Mouse (Mus musculus) kidney, embryonic 15.5 days (tissue): ENCODE measurements around the gene Vgll1. TPM values are rescaled to one million over a fixed set of nuclear protein-coding genes. Genes with fewer than 3 reads are reported as not detected.

Experiments used
- ATAC-seq: fragments of 200-750 bp; cut with Nextera tagmentation; replicated peaks from 2 replicates; pipeline ENCODE4 v1.8.0; 2017; ENCODE audit warnings: moderate TSS enrichment; ENCODE audit not compliant: low FRiP score
- H3K27ac ChIP-seq: fragments of 300-500 bp; sonication (generic); 2 replicates; pipeline ENCODE4 v1.5.1; 2015; ENCODE audit warnings: mild to moderate bottlenecking, inconsistent platforms
- H3K27me3 ChIP-seq: fragments of 300-500 bp; sonication (generic); 2 replicates; pipeline ENCODE4 v1.6.1; 2015; ENCODE audit warnings: inconsistent platforms
- H3K36me3 ChIP-seq: fragments of 300-500 bp; sonication (generic); 2 replicates; pipeline ENCODE4 v1.6.1; 2015; ENCODE audit warnings: inconsistent platforms
- H3K4me1 ChIP-seq: fragments of 300-500 bp; sonication (generic); 2 replicates; pipeline ENCODE4 v1.6.1; 2015; ENCODE audit warnings: inconsistent platforms
- H3K4me2 ChIP-seq: fragments of 300-500 bp; sonication (generic); 2 replicates; pipeline ENCODE4 v1.6.1; 2015; ENCODE audit warnings: moderate library complexity, mild to moderate bottlenecking, inconsistent platforms
- H3K4me3 ChIP-seq: fragments of 300-500 bp; sonication (generic); replicated peaks from 2 replicates; pipeline ENCODE4 v1.5.1; 2015; ENCODE audit warnings: mild to moderate bottlenecking, inconsistent platforms
- H3K9ac ChIP-seq: fragments of 300-500 bp; sonication (generic); 2 replicates; pipeline ENCODE4 v1.6.1; 2015; ENCODE audit warnings: mild to moderate bottlenecking, inconsistent platforms
- H3K9me3 ChIP-seq: fragments of 300-500 bp; sonication (generic); replicated peaks from 2 replicates; pipeline ENCODE4 v1.6.1; 2016; ENCODE audit warnings: inconsistent platforms
- WGBS: fragments of 180-500 bp; shearing (Covaris S2); methylation state at CpG from one replicate; pipeline ENCODE4 v1.1.7; 2015; ENCODE audit warnings: mixed read lengths; 5-methylcytosine and 5-hydroxymethylcytosine counted together
- polyA plus RNA-seq: library from polyadenylated mRNA; unstranded; fragments of >200 nt; fragmentation: Nextera tagmentation; extraction: Ambion mirVana; gene quantifications from 2 replicates; pipeline ENCODE4 v1.2.1, GENCODE M21; 2015

Gene Vgll1
- not detected in 2 replicates for polyA plus RNA-seq

DNA sequence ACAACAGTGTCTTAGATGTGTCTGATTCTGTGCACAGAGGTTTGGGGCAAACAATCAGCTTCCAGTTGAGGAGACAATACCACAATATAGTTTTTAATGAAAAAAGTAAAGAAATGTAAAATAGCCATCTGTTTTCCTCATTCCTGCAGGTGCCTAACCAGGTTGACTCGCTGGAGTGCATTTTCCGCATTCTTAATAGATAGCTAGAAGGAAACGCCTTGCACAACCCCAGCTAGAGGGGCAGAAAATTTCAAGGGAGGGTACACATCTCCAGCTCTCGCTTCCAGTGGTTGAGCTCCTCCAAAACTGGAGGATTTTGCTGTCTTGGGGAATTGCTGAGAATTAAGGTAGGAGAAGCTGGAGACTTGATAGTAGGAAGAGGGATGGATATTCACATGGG, at the start of gene Vgll1:
Vgll1 (plus strand) TSS at position 301 of the 400 bp plus-strand sequence.
- Histone ChIP-seq H3K36me3 (no peaks in the 10 kb centered on the region), H3K4me1 (no peaks in the 10 kb centered on the region), H3K4me3 (no peak within 1 kb of the TSS), H3K4me2 (no peak within 1 kb of the TSS), H3K9ac (no peak within 1 kb of the TSS), H3K27me3 (no peaks in the 10 kb centered on the region), H3K27ac (no peak within 1 kb of the TSS), H3K9me3 (no peaks in the 10 kb centered on the region)
- 82% methylated on average over 4 of the region's 4 CpGs for WGBS
- ATAC-seq: no peak

DNA sequence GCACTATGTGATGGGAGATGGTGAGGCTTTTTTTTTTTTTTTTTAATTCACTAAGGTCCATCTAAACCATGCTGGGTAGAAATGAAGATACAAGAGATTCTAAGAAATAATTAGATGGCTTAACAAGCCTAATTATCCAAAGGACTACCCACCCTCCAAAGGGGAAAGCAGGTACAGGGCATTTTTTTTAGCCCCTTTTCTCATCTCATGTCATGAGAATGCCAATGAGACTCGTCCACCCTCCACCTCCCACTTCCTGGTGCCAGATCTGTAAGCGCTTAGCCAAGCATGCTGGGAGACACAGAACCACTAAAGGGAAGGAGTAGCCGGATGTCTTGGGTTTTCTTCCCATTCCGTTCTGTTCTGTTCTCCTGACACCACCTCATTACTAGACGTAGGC, 45.1 kb upstream of the Vgll1 start, which contains the start of gene Brs3:
Brs3 (plus strand) TSS at position 301 of the 400 bp plus-strand sequence.
- no peak for ATAC-seq
- no peak within 1 kb of the TSS for H3K4me2 ChIP-seq
- H3K36me3 ChIP-seq: no peaks in the 10 kb centered on the region
- H3K4me3 ChIP-seq: no peak within 1 kb of the TSS
- no peaks in the 10 kb centered on the region for H3K4me1 ChIP-seq
- no peak within 1 kb of the TSS for H3K27ac ChIP-seq
- H3K9me3 ChIP-seq: no peaks in the 10 kb centered on the region
- no peaks in the 10 kb centered on the region for H3K27me3 ChIP-seq
- H3K9ac ChIP-seq: no peak within 1 kb of the TSS
- WGBS: 75% methylated on average over 5 of the region's 5 CpGs

DNA sequence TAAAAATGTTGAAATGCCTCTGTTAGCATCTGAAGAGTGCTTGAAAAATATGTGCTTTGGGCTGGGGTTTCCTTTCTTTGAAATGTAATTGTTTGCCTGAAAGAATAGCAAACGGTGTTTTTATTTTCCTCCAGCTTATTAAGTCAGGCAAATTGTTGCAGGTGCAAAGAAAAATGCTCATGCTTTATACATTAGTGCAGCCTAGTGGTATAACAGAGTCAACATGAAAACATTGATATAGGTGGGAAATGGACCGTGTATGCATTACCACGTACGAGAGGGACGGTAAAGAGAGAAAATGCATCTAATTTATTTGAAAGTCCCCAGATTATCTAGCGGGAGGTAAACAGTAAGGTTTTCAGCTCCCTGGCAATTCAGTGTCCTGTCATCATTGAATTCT, 44.0 kb upstream of the Vgll1 start:
- Histone ChIP-seq H3K27ac (no peak overlapping the region), H3K36me3 (no peaks in the 10 kb centered on the region), H3K9ac (no peak overlapping the region), H3K4me3 (no peak overlapping the region), H3K27me3 (no peaks in the 10 kb centered on the region), H3K4me2 (no peak overlapping the region), H3K9me3 (no peaks in the 10 kb centered on the region), H3K4me1 (no peaks in the 10 kb centered on the region)
- WGBS: 81% methylated on average over 6 of the region's 6 CpGs
- no peak for ATAC-seq

GRCm38 (mm10) chrX:57052848-57053173, 35.1 kb upstream of the Vgll1 start:
- no peaks in the 10 kb centered on the region for H3K9me3 ChIP-seq
- peaks cover 17% of the 10 kb centered on the region; the same call in 1 of the 2 replicates for H3K36me3 ChIP-seq
- H3K27me3 ChIP-seq: no peaks in the 10 kb centered on the region
- ATAC-seq: peak; percentile 74; the same call in 1 of the 2 replicates
- H3K4me2 ChIP-seq: peak overlapping the region; percentile 55
- H3K4me3 ChIP-seq: peak overlapping the region; percentile 62
- no peaks in the 10 kb centered on the region for H3K4me1 ChIP-seq
- H3K9ac ChIP-seq: 0 out of 2 replicates have a peak overlapping the region, but pooled peaks have one; percentile 59
- WGBS: 20% methylated on average over 4 of the region's 4 CpGs
- peak overlapping the region; percentile 97 for H3K27ac ChIP-seq

DNA sequence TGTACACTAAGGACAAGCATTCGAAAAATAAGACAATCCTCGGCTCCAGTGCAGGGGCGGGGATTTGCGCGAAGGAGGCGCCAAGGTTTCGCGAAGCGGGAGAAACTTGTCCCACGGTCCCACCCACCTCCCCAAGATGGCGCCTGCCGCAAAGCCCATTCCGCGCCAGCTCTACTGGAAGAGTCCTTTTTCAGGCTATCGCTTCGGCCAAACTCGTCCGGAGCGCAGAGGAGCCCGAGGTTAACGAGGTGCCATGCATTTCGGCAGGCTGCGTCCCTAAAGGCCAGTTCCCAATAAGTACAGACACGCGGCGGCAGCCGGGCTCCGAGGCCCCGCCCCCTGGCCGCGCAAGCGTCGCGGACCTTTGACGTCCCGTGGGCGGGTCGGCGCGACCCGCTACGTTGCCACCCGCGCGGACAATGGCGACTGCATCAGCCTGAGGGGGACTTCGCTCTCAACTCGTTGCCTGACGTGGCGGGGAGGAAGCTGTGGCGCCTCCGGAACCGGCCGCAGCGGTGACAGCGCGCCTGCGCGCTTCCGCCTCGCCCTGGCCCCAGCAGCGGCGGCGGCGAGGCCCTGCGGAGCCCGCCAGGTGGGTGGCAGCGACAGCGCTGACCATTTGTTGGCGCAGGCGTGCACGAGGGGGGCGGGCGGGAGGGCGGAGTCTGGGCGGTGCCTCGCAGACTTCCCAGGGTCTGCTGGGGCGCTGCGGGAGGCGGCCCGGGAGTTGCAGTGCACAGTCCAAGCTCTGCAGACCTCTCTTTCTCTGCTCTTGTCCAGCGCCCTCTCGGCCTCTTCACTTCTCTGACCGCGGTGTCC, 34.5 kb upstream of the Vgll1 start, which contains the start of gene Htatsf1:
Htatsf1 (plus strand) TSS at position 410 of the 819 bp plus-strand sequence.
- Histone ChIP-seq H3K4me3 (peak within 1 kb of the TSS; percentile 62), H3K4me2 (peak within 1 kb of the TSS; percentile 58), H3K9me3 (no peaks in the 10 kb centered on the region), H3K27me3 (no peaks in the 10 kb centered on the region), H3K36me3 (peaks cover 17% of the 10 kb centered on the region; the same call in 1 of the 2 replicates), H3K27ac (peak within 1 kb of the TSS; percentile 97), H3K4me1 (no peaks in the 10 kb centered on the region), H3K9ac (peak within 1 kb of the TSS; percentile 59)
- 26% methylated on average over 84 of the region's 85 CpGs for WGBS
- peak; percentile 98 for ATAC-seq

DNA sequence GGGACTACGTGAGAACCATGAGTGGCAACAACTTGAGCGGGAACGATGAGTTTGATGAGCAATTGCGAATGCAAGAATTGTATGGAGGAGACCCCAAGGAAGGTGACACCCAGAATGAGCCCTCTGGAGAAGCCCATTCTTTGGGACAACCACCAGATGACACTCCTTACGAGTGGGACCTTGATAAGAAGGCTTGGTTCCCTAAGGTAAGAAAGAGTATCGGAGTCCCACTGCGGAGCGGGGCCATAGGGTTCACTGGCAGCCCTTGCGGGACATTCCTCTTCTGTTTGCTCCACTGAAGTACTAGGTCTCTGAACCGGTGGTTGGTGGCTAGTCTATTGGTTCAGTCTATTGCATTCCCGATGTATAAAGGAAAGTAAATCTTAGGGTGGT, 33.9 kb upstream of the Vgll1 start:
- Histone ChIP-seq H3K4me1 (no peaks in the 10 kb centered on the region), H3K27me3 (no peaks in the 10 kb centered on the region), H3K4me2 (peak overlapping the region; percentile 58), H3K36me3 (peaks cover 17% of the 10 kb centered on the region; the same call in 1 of the 2 replicates), H3K9me3 (no peaks in the 10 kb centered on the region), H3K4me3 (peak overlapping the region; percentile 62), H3K9ac (peak overlapping the region; percentile 59), H3K27ac (peak overlapping the region; percentile 97)
- WGBS: 27% methylated on average over 11 of the region's 11 CpGs
- ATAC-seq: peak; percentile 34

- no peaks in the 10 kb centered on the region for H3K4me1 ChIP-seq
- no peak overlapping the region for H3K27ac ChIP-seq
- 64% methylated on average over 5 of the region's 5 CpGs for WGBS
- no peaks in the 10 kb centered on the region for H3K9me3 ChIP-seq
- ATAC-seq: no peak
- no peaks in the 10 kb centered on the region for H3K27me3 ChIP-seq
- H3K36me3 ChIP-seq: no peaks in the 10 kb centered on the region
- no peak overlapping the region for H3K9ac ChIP-seq
- H3K4me3 ChIP-seq: no peak overlapping the region
- no peak overlapping the region for H3K4me2 ChIP-seq
These were observed 6.4 kb upstream of the Vgll1 start for GRCm38 (mm10) chrX:57081496-57081895.

DNA sequence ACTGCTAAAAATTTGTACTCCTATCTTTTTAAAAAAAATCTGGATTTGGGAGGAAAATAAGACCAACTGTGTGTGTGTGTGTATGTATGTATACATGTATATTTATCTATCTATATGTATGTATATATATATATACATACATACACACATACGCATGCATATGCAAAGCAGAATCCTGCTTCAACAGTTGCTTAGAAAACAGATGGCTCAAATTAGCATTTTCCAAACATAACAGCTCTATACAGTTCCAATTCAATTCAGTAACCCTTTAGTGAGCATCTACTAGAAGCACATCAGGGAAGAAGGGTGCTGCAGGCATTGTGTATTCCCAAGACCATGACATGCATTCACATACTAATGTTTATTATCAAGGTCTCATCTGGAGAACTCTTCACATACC, 15.5 kb downstream of the Vgll1 start:
- no peaks in the 10 kb centered on the region for H3K9me3 ChIP-seq
- H3K4me2 ChIP-seq: no peak overlapping the region
- no peak overlapping the region for H3K4me3 ChIP-seq
- WGBS: 100% methylated on average over 1 of the region's 1 CpGs
- no peak overlapping the region for H3K9ac ChIP-seq
- no peak for ATAC-seq
- H3K27ac ChIP-seq: no peak overlapping the region
- H3K4me1 ChIP-seq: no peaks in the 10 kb centered on the region
- H3K27me3 ChIP-seq: no peaks in the 10 kb centered on the region; the same call in 1 of the 2 replicates
- H3K36me3 ChIP-seq: no peaks in the 10 kb centered on the region

DNA sequence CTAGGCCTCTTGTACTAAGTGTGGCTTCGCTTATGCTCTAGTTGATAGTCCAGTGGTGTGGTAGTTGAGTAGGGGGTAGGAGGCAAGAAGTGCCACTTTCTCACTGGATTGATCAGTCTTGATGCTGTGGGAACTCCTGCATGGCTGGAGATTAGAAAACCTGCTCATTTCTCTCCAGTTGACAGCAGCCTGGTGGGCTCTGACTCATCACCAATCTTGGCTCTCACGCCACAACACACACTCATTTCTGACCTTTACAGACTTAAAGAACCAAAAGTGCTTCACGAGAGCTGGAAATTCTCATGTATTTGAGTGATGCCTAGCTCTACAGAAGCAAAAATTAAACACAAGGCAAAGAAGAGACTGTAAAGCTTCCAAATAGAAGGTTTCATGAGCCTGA, 19.1 kb downstream of the Vgll1 start:
- no peak overlapping the region for H3K4me2 ChIP-seq
- no peaks in the 10 kb centered on the region for H3K36me3 ChIP-seq
- no peak overlapping the region for H3K9ac ChIP-seq
- H3K27me3 ChIP-seq: no peaks in the 10 kb centered on the region
- no peaks in the 10 kb centered on the region for H3K4me1 ChIP-seq
- no peak for ATAC-seq
- 90% methylated on average over 3 of the region's 3 CpGs for WGBS
- H3K9me3 ChIP-seq: no peaks in the 10 kb centered on the region
- H3K4me3 ChIP-seq: no peak overlapping the region
- no peak overlapping the region for H3K27ac ChIP-seq

- no peak overlapping the region for H3K27ac ChIP-seq
- 77% methylated on average over 8 of the region's 8 CpGs for WGBS
- no peaks in the 10 kb centered on the region for H3K27me3 ChIP-seq
- H3K4me1 ChIP-seq: no peaks in the 10 kb centered on the region
- no peak overlapping the region for H3K4me3 ChIP-seq
- H3K9ac ChIP-seq: no peak overlapping the region
- H3K4me2 ChIP-seq: no peak overlapping the region
- no peak for ATAC-seq
- no peaks in the 10 kb centered on the region for H3K36me3 ChIP-seq
- H3K9me3 ChIP-seq: no peaks in the 10 kb centered on the region
These were observed 30.2 kb downstream of the Vgll1 start for GRCm38 (mm10) chrX:57118143-57118542.

- no peak for ATAC-seq
- Histone ChIP-seq H3K9me3 (no peaks in the 10 kb centered on the region), H3K4me2 (no peak overlapping the region), H3K9ac (no peak overlapping the region), H3K36me3 (no peaks in the 10 kb centered on the region), H3K4me3 (no peak overlapping the region), H3K4me1 (no peaks in the 10 kb centered on the region), H3K27ac (no peak overlapping the region), H3K27me3 (no peaks in the 10 kb centered on the region)
- 70% methylated on average over 1 of the region's 1 CpGs for WGBS
These were observed 32.9 kb downstream of the Vgll1 start for GRCm38 (mm10) chrX:57120768-57121167.

DNA sequence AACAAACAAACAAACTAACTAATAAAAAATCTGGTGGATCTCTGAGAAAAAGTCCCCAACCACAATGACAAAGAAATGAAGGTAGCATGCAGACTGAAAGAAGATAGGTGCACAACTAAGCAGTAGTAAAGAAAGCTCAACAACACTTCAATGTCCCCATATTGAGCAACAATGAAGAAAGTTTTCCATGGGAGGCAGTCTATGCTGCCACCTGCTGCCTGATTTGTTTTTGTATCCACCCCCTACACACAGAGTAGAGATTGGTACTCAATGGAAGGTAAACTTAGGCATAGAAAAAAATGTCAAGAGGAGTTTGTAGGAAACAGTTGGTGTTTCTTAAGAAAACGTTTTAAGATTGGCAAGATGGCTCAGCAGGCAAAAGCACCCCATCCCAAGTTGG, 42.7 kb downstream of the Vgll1 start:
- H3K27ac ChIP-seq: no peak overlapping the region
- H3K4me1 ChIP-seq: no peaks in the 10 kb centered on the region
- 35% methylated on average over 1 of the region's 1 CpGs for WGBS
- no peak for ATAC-seq
- no peaks in the 10 kb centered on the region for H3K27me3 ChIP-seq
- H3K4me2 ChIP-seq: no peak overlapping the region
- H3K9me3 ChIP-seq: no peaks in the 10 kb centered on the region
- no peak overlapping the region for H3K4me3 ChIP-seq
- no peak overlapping the region for H3K9ac ChIP-seq
- H3K36me3 ChIP-seq: no peaks in the 10 kb centered on the region
